Mouse (Mus musculus) CH12.LX (cell line): ENCODE data around the gene Mmp15. TPM values are rescaled to one million over a fixed set of nuclear protein-coding genes. Genes with fewer than 3 reads are reported as not detected.

ENCODE experiments used
- DNase-seq: peaks from one replicate; pipeline ENCODE4 v3.0.0-alpha.2; 2013; ENCODE audit errors: extremely low read depth
- H3K27ac ChIP-seq: 2 replicates; pipeline ENCODE4 v1.5.1; 2012; ENCODE audit warnings: low read depth, mild to moderate bottlenecking, control low read depth, moderate library complexity; ENCODE audit not compliant: insufficient read depth
- H3K27me3 ChIP-seq: replicated peaks from 2 replicates; pipeline ENCODE3; 2012; ENCODE audit warnings: inconsistent platforms
- H3K36me3 ChIP-seq, 2 experiments: replicated peaks in 1 of 2; 2 replicates each; pipeline versions ENCODE3 to v1.6.1; 2012; ENCODE audit warnings: inconsistent platforms in 1 of 2, low read length in 1 of 2, mild to moderate bottlenecking in 1 of 2, mixed read lengths in 1 of 2, moderate library complexity in 1 of 2; ENCODE audit not compliant: control insufficient read depth in 1 of 2, insufficient read depth in 1 of 2
- H3K4me1 ChIP-seq, 2 experiments: 2 replicates each; pipeline ENCODE4 v1.6.1; 2012; ENCODE audit warnings: inconsistent platforms in 1 of 2, moderate library complexity in 1 of 2; ENCODE audit not compliant: insufficient read depth in 2 of 2, control insufficient read depth in 1 of 2
- H3K4me2 ChIP-seq: 2 replicates; pipeline ENCODE4 v1.6.1; 2012; ENCODE audit warnings: low read depth, mild to moderate bottlenecking, control low read depth; ENCODE audit not compliant: poor library complexity, insufficient read depth, severe bottlenecking
- H3K4me3 ChIP-seq, 3 experiments: fragments of 150-350 bp in 1 of 3; sonication (generic) in 1 of 3; replicated peaks in 1 of 3; 2 replicates each; pipeline versions ENCODE3 to v1.5.1; 2011 to 2012; ENCODE audit warnings: low read depth in 2 of 3, low read length in 2 of 3, mild to moderate bottlenecking in 2 of 3, moderate library complexity in 2 of 3, control low read depth in 1 of 3, improper control_type of control experiment in 1 of 3, inconsistent platforms in 1 of 3, mixed read lengths in 1 of 3; ENCODE audit not compliant: poor library complexity in 1 of 3
- H3K79me2 ChIP-seq: replicated peaks from 2 replicates; pipeline ENCODE4 v1.6.1; 2012; ENCODE audit warnings: mild to moderate bottlenecking, moderate library complexity; ENCODE audit not compliant: control insufficient read depth, poor library complexity, insufficient read depth, severe bottlenecking; ENCODE audit errors: extremely low read depth
- H3K9ac ChIP-seq: 2 replicates; pipeline ENCODE4 v1.6.1; 2012; ENCODE audit warnings: low read depth, mild to moderate bottlenecking, control low read depth, moderate library complexity; ENCODE audit not compliant: insufficient read depth
- H3K9me3 ChIP-seq: replicated peaks from 2 replicates; pipeline ENCODE3; 2012; ENCODE audit warnings: low read length, inconsistent platforms, mixed read lengths
- CHD1 ChIP-seq: IDR thresholded peaks from 2 replicates; pipeline ENCODE4 v1.6.1; 2012; ENCODE audit warnings: low read depth, low read length, improper control_type of control experiment, inconsistent platforms
- CTCF ChIP-seq, 2 experiments: IDR thresholded peaks in 1 of 2; conservative IDR thresholded peaks in 1 of 2; 2 replicates each; pipeline ENCODE4 v1.5.1; 2011 to 2012; ENCODE audit warnings: low read depth in 2 of 2, low read length in 2 of 2, improper control_type of control experiment in 1 of 2, inconsistent platforms in 1 of 2, mild to moderate bottlenecking in 1 of 2, moderate library complexity in 1 of 2
- ETS1 ChIP-seq: conservative IDR thresholded peaks from 2 replicates; pipeline ENCODE4 v1.6.1; 2012; ENCODE audit warnings: low read depth, mild to moderate bottlenecking, inconsistent platforms, low read length, improper control_type of control experiment, moderate library complexity
- IRF4 ChIP-seq: IDR thresholded peaks from 2 replicates; pipeline ENCODE4 v1.6.1; 2014; ENCODE audit warnings: low read depth, mild to moderate bottlenecking, inconsistent platforms, low read length, improper control_type of control experiment
- MAFK ChIP-seq: IDR thresholded peaks from 2 replicates; pipeline ENCODE4 v1.6.1; 2011; ENCODE audit warnings: low read length, improper control_type of control experiment; ENCODE audit not compliant: insufficient replicate concordance
- NELFE ChIP-seq: IDR thresholded peaks from 2 replicates; pipeline ENCODE4 v1.6.1; 2011; ENCODE audit warnings: low read depth, low read length, improper control_type of control experiment
- NRF1 ChIP-seq: IDR thresholded peaks from 2 replicates; pipeline ENCODE4 v1.6.1; 2014; ENCODE audit warnings: low read depth, mild to moderate bottlenecking, inconsistent platforms, low read length, improper control_type of control experiment, moderate library complexity
- PAX5 ChIP-seq: IDR thresholded peaks from 2 replicates; pipeline ENCODE4 v1.6.1; 2012; ENCODE audit warnings: low read length, inconsistent platforms, mixed read lengths
- RAD21 ChIP-seq: IDR thresholded peaks from 2 replicates; pipeline ENCODE4 v1.6.1; 2011; ENCODE audit warnings: low read depth, mild to moderate bottlenecking, low read length, improper control_type of control experiment, moderate library complexity
- TBP ChIP-seq: conservative IDR thresholded peaks from 2 replicates; pipeline ENCODE4 v1.6.1; 2011; ENCODE audit warnings: low read depth, low read length, improper control_type of control experiment
- TCF12 ChIP-seq: IDR thresholded peaks from 2 replicates; pipeline ENCODE4 v1.6.1; 2014; ENCODE audit warnings: low read depth, mild to moderate bottlenecking, inconsistent platforms, low read length, improper control_type of control experiment
- UBTF ChIP-seq: IDR thresholded peaks from 2 replicates; pipeline ENCODE4 v1.6.1; 2012; ENCODE audit warnings: low read depth, mild to moderate bottlenecking, inconsistent platforms, low read length, improper control_type of control experiment, moderate library complexity
- ZC3H11A ChIP-seq: IDR thresholded peaks from 2 replicates; pipeline ENCODE4 v1.6.1; 2012; ENCODE audit warnings: low read depth, mild to moderate bottlenecking, inconsistent platforms, low read length, improper control_type of control experiment
- ZMIZ1 ChIP-seq: IDR thresholded peaks from 2 replicates; pipeline ENCODE4 v1.6.1; 2012; ENCODE audit warnings: low read depth, mild to moderate bottlenecking, inconsistent platforms, low read length, improper control_type of control experiment
- ZNF384 ChIP-seq: IDR thresholded peaks from 2 replicates; pipeline ENCODE4 v1.6.1; 2012; ENCODE audit warnings: low read depth, low read length, improper control_type of control experiment, inconsistent platforms
- dilution Hi-C: fragments of 300-500 bp; cut with MboI; formaldehyde crosslinking; loops from 2 replicates; pipeline ENCODE4 v1.14.3; 2020; ENCODE audit warnings: low sequenced_read_pairs; ENCODE audit not compliant: extremely low pct_unique_long_range_greater_than_20kb, extremely low pct_ligation_motif_present
- in situ Hi-C: fragments of 300-500 bp; cut with MboI; formaldehyde crosslinking; loops from 3 replicates; pipeline ENCODE4 v1.14.3; 2019; ENCODE audit warnings: low sequenced_read_pairs, low pct_ligation_motif_present, low pct_unique_long_range_greater_than_20kb, mixed read lengths
- polyA plus RNA-seq: library from polyadenylated mRNA; unstranded; fragments of >175 nt; gene quantifications from 2 replicates; pipeline ENCODE4 v1.2.1, GENCODE M21; 2012; ENCODE audit warnings: low read depth; ENCODE audit not compliant: insufficient read length
- total RNA-seq, 2 experiments: library from RNA; depleted of rRNA; stranded (reverse); fragments of 300-350 nt in 1 of 2; fragments of >200 nt in 1 of 2; gene quantifications; 2 replicates each; pipeline ENCODE4 v1.2.3; 2012 to 2014

The Mmp15 gene
- total and polyA plus RNA-seq, 3 experiments, result 0.04 to 0.44 TPM; not detected in 1

DNA sequence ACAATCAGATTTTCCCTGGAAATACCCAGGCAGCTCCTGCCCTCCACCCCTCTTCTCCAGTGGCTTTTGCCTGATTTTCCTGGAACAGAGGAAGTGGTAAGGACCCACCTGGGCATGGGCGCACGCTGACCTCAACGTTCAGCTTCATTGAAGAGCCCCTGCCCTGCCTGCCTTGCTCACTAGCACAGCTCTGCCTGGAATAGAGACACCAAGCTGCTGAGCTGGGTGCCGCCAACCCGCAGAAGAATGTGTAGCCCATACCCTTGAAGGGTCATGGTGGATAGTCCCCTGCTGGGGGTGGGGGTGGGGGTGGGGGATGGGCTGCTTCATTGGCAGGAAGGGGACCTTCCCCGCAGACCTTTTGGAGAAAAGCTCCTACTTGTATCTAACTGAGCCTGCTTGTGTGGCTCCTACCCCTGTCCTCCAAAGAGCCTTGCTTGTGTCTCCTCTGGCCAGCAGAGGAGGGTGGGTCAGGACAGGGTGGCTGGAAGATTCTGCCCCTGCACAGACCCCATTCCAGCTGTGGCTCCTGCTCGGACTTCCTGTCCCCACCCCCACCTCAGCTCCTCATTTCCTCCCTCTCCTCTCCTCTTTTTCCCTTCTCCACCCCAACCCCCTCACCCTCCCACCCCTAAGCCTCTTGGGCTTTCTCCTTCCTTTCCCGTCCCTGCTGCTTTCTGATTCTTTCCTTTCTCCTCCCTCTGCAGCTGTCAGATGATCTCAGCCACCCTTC is 43.3 kb downstream of the Mmp15 start:
- Histone ChIP-seq H3K4me2 (no peak overlapping the region), H3K27me3 (no peaks in the 10 kb centered on the region), H3K9ac (no peak overlapping the region), H3K4me3 (no peak overlapping the region), H3K27ac (no peak overlapping the region), H3K79me2 (no peaks in the 10 kb centered on the region), H3K4me1 (peaks cover under 1 to 13% of the 10 kb centered on the region in 2 experiments; a peak in 3 of 4 replicates), H3K36me3 (no peaks in the 10 kb centered on the region), H3K9me3 (no peaks in the 10 kb centered on the region)
- no peak for DNase-seq
- dilution Hi-C loops, result no loop called here
- in situ Hi-C loops, result no loop called here
- TF ChIP-seq MAFK (no peak), CHD1 (no peak), ETS1 (no peak), PAX5 (no peak), TBP (no peak), TCF12 (no peak), ZMIZ1 (no peak), NRF1 (no peak), NELFE (no peak), IRF4 (no peak)

DNA sequence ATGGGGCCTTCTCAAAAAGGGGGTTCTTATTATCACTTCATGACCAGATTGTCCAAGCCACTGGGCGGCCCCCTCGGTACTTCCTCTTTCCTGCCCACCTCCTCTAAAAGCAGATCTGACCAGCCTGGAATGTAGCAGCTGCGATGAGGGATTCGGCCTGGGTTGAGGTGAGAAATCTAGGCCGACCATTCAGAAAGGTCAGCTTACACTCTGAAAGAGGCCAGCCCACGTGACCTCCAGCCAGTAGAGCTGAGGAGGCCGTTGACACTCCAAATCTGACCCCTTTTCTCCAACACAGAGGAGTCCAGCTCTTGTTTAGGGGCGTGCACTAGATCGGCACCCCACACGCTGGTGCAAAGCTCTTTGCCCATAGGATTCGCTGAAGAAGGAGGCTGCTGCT is 44.7 kb downstream of the Mmp15 start:
- no peaks in the 10 kb centered on the region for H3K27me3 ChIP-seq
- in situ Hi-C loops, result no loop called here
- dilution Hi-C loops, result no loop called here
- no peaks in the 10 kb centered on the region for H3K79me2 ChIP-seq
- H3K27ac ChIP-seq, result no peak overlapping the region
- H3K4me2 ChIP-seq, result no peak overlapping the region
- no peak overlapping the region for H3K4me3 ChIP-seq
- TF ChIP-seq UBTF (no peak), CTCF (conservative IDR thresholded peaks at IDR 0.05 in 1 of 2, IDR thresholded peaks at IDR 0.05 in 1 of 2; ENCODE audit: low read depth in 2 of 2, low read length in 2 of 2) (no peak), ETS1 (no peak), ZC3H11A (no peak), RAD21 (no peak), ZNF384 (no peak)
- H3K9me3 ChIP-seq, result no peaks in the 10 kb centered on the region
- H3K9ac ChIP-seq, result no peak overlapping the region
- DNase-seq, result no peak
- no peaks in the 10 kb centered on the region; a peak in 1 of 4 replicates for H3K4me1 ChIP-seq
- no peaks in the 10 kb centered on the region for H3K36me3 ChIP-seq
